Mouse (Mus musculus) embryonic facial prominence, embryonic 11.5 days (tissue): Measurements from ENCODE around the gene Ank3. TPM values are rescaled to one million over a fixed set of nuclear protein-coding genes. Genes with fewer than 3 reads are reported as not detected.

Source experiments
- ATAC-seq: fragments of 200-750 bp; cut with Nextera tagmentation; replicated peaks from 2 replicates; pipeline ENCODE4 v1.8.0; 2017; ENCODE audit warnings: low read depth; ENCODE audit not compliant: insufficient number of reproducible peaks, low FRiP score, low TSS enrichment
- DNase-seq: peaks from one replicate; pipeline ENCODE4 v3.0.0-alpha.2; 2015; ENCODE audit warnings: low spot score
- H3K27ac ChIP-seq: fragments of 300-500 bp; sonication (generic); replicated peaks from 2 replicates; pipeline ENCODE4 v1.5.1; 2014; ENCODE audit warnings: mild to moderate bottlenecking, low read depth, low read length, control low read depth
- H3K27me3 ChIP-seq: fragments of 300-500 bp; sonication (generic); 2 replicates; pipeline ENCODE4 v1.6.1; 2014; ENCODE audit warnings: mild to moderate bottlenecking, low read length, moderate library complexity, mixed read lengths; ENCODE audit not compliant: control insufficient read depth, insufficient read depth
- H3K36me3 ChIP-seq: fragments of 300-500 bp; sonication (generic); replicated peaks from 2 replicates; pipeline ENCODE4 v1.6.1; 2014; ENCODE audit warnings: low read depth, mild to moderate bottlenecking, low read length, moderate library complexity, mixed read lengths; ENCODE audit not compliant: control insufficient read depth, insufficient read depth
- H3K4me1 ChIP-seq: fragments of 300-500 bp; sonication (generic); 2 replicates; pipeline ENCODE4 v1.6.1; 2014; ENCODE audit warnings: low read length, mixed read lengths; ENCODE audit not compliant: control insufficient read depth, insufficient read depth
- H3K4me2 ChIP-seq: fragments of 300-500 bp; sonication (generic); 2 replicates; pipeline ENCODE4 v1.6.1; 2014; ENCODE audit warnings: low read depth, mild to moderate bottlenecking, control low read depth, low read length, moderate library complexity
- H3K4me3 ChIP-seq: fragments of 300-500 bp; sonication (generic); 2 replicates; pipeline ENCODE4 v1.5.1; 2014; ENCODE audit warnings: low read depth, low read length, control low read depth
- H3K9ac ChIP-seq: fragments of 300-500 bp; sonication (generic); replicated peaks from 2 replicates; pipeline ENCODE4 v1.6.1; 2014; ENCODE audit warnings: mild to moderate bottlenecking, control low read depth, low read length
- H3K9me3 ChIP-seq: fragments of 300-500 bp; sonication (generic); replicated peaks from 2 replicates; pipeline ENCODE4 v1.6.1; 2016; ENCODE audit warnings: mild to moderate bottlenecking, low read length, inconsistent platforms, mixed read lengths; ENCODE audit not compliant: control insufficient read depth
- WGBS: fragments of 180-500 bp; shearing (Covaris S2); extraction: QIAGEN DNeasy Blood & Tissue Kit; methylation state at CpG from one replicate; pipeline ENCODE4 v1.1.7; 2014; 5-methylcytosine and 5-hydroxymethylcytosine counted together
- polyA plus RNA-seq: library from polyadenylated mRNA; unstranded; fragments of >200 nt; fragmentation: Nextera tagmentation; extraction: Ambion mirVana; gene quantifications from 2 replicates; pipeline ENCODE4 v1.2.1, GENCODE M21; 2014

The Ank3 gene
- polyA plus RNA-seq, 1 experiment from 2014 or later, result 32.5 TPM

- ATAC-seq, result no peak
Observed at GRCm38 (mm10) chr10:69858011-69858410, 459.4 kb downstream of the Ank3 start.

DNA sequence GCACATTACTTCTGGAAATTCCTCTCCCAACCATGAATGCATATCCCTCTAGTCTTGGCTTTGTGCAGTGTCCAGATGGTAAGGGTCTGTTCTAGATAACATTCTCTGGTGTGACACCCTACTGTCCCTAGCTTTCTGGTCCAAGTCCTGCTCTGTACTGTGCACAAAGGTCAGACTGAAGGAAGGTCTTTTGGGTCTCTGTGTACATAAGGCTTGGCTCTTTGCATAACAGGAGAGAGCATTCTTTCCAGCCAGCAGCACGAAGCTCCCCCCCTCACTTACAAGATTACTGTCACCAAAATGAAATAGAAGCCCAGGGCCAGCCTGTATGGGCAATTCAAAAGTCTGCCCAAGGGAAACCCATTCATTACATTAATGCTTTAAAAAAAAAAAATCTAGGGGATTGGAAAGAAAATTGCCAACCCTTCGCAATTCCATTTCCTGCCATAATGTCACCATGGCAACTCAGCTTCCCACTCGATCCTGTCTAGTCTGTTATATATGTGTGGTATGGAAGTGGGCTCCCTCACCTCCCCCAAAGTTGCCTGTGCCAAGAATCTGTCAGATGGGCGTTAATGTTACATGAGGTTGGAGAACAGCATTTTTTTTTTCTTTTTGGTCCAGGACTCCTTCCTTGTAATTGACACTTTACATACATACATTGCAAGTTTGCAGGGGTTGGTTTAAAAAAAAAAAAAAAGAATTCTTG lies 460.5 kb downstream of the Ank3 start:
- H3K27me3 ChIP-seq, result no peaks in the 10 kb centered on the region
- no peak overlapping the region for H3K9ac ChIP-seq
- peak; percentile 3 for DNase-seq
- WGBS, result 37% methylated on average over 4 of the region's 4 CpGs
- H3K9me3 ChIP-seq, result no peaks in the 10 kb centered on the region
- H3K4me1 ChIP-seq, result no peaks in the 10 kb centered on the region
- no peak; the same call in 1 of the 2 replicates for ATAC-seq
- no peak overlapping the region for H3K27ac ChIP-seq
- no peak overlapping the region for H3K4me2 ChIP-seq
- H3K4me3 ChIP-seq, result no peak overlapping the region
- H3K36me3 ChIP-seq, result no peaks in the 10 kb centered on the region

More at GRCm38 (mm10) chr10:69858011-69858410, 459.4 kb downstream of the Ank3 start:
- Histone ChIP-seq H3K27ac (no peak overlapping the region), H3K4me1 (no peaks in the 10 kb centered on the region), H3K9ac (no peak overlapping the region), H3K4me2 (no peak overlapping the region), H3K9me3 (no peaks in the 10 kb centered on the region), H3K27me3 (no peaks in the 10 kb centered on the region), H3K36me3 (no peaks in the 10 kb centered on the region), H3K4me3 (no peak overlapping the region)
- DNase-seq, result no peak
- WGBS, result 83% methylated on average over 9 of the region's 9 CpGs

DNA sequence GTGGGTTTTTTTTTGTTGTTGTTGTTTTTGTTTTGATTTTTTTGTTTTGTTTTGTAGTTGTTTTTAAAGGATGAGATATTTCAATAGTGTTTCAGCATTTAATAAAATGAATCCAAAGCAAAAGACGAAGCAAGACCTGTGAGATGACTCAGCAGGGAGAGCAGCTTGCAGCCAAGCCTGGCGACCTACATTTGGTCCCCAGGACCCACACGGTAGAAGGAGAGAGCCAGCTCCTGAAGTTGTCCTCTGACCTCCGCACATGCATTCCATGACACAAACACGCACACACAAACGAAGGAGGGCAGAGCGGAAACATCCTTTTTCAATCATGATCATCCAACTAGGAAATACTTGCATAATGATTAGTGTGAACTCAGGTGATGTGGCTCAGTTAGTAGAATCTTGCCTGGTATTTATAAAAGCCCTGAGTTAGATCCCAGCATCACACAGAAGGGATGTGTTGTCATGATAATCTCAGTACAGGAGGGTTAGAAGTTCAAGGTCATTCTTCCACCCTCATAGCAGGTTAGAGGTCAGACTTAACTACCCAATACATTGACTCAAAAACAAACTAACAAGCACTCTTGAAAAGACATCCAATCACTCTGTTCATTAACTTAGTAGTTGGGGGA lies 461.4 kb downstream of the Ank3 start:
- no peak overlapping the region for H3K4me2 ChIP-seq
- ATAC-seq (no peak), DNase-seq (no peak)
- no peak overlapping the region for H3K4me3 ChIP-seq
- no peak overlapping the region for H3K27ac ChIP-seq
- 73% methylated on average over 7 of the region's 7 CpGs for WGBS
- H3K4me1 ChIP-seq, result no peaks in the 10 kb centered on the region
- no peak overlapping the region for H3K9ac ChIP-seq
- no peaks in the 10 kb centered on the region for H3K36me3 ChIP-seq
- no peaks in the 10 kb centered on the region for H3K27me3 ChIP-seq
- no peaks in the 10 kb centered on the region for H3K9me3 ChIP-seq

DNA sequence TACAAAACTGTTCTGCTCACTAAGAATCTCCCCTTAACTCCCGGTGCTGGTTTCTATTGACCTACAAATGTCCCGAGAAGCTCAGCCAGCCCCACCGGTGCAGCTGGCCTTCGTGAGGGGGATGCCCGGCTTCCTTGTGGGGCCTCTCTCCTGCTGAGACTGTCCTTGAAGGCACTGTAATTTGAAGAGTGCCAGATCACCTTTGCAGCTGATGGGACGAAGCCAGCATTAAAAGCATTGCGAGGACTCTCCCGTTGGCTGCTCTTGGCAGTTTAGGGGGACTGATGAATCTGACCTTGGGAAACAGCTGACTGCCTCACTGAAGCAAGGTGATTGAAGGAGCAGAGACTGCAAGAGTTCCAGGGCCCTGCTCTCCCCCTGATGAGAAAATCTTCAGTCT lies 464.3 kb downstream of the Ank3 start:
- H3K9me3 ChIP-seq, result no peaks in the 10 kb centered on the region
- H3K36me3 ChIP-seq, result no peaks in the 10 kb centered on the region
- H3K4me2 ChIP-seq, result no peak overlapping the region
- H3K27ac ChIP-seq, result no peak overlapping the region
- 57% methylated on average over 8 of the region's 8 CpGs for WGBS
- no peak for ATAC-seq
- H3K27me3 ChIP-seq, result no peaks in the 10 kb centered on the region
- no peak overlapping the region for H3K9ac ChIP-seq
- DNase-seq, result no peak
- H3K4me1 ChIP-seq, result no peaks in the 10 kb centered on the region
- no peak overlapping the region for H3K4me3 ChIP-seq

GRCm38 (mm10) chr10:69870348-69870747 lies 471.8 kb downstream of the Ank3 start:
- Histone ChIP-seq H3K9ac (no peak overlapping the region), H3K4me2 (no peak overlapping the region), H3K36me3 (no peaks in the 10 kb centered on the region), H3K4me1 (no peaks in the 10 kb centered on the region), H3K27me3 (no peaks in the 10 kb centered on the region), H3K4me3 (no peak overlapping the region), H3K9me3 (no peaks in the 10 kb centered on the region), H3K27ac (no peak overlapping the region)
- DNase-seq, result peak; percentile 81
- no peak for ATAC-seq
- 12% methylated on average over 5 of the region's 5 CpGs for WGBS

GRCm38 (mm10) chr10:69870947-69871346 lies 472.4 kb downstream of the Ank3 start:
- WGBS, result 89% methylated on average over 14 of the region's 14 CpGs
- Histone ChIP-seq H3K4me3 (no peak overlapping the region), H3K4me2 (no peak overlapping the region), H3K4me1 (no peaks in the 10 kb centered on the region), H3K9me3 (no peaks in the 10 kb centered on the region), H3K27ac (no peak overlapping the region), H3K27me3 (no peaks in the 10 kb centered on the region), H3K9ac (no peak overlapping the region), H3K36me3 (no peaks in the 10 kb centered on the region)
- ATAC-seq, result no peak
- DNase-seq, result no peak

- no peak for DNase-seq
- 77% methylated on average over 10 of the region's 10 CpGs for WGBS
- no peak for ATAC-seq
- no peaks in the 10 kb centered on the region for H3K36me3 ChIP-seq
- no peak overlapping the region for H3K4me3 ChIP-seq
- H3K9me3 ChIP-seq, result no peaks in the 10 kb centered on the region
- H3K9ac ChIP-seq, result no peak overlapping the region
- H3K4me2 ChIP-seq, result no peak overlapping the region
- no peaks in the 10 kb centered on the region for H3K4me1 ChIP-seq
- no peak overlapping the region for H3K27ac ChIP-seq
- H3K27me3 ChIP-seq, result no peaks in the 10 kb centered on the region
Observed at GRCm38 (mm10) chr10:69872182-69872741, 473.7 kb downstream of the Ank3 start.

GRCm38 (mm10) chr10:69872892-69873291 lies 474.3 kb downstream of the Ank3 start:
- 85% methylated on average over 5 of the region's 5 CpGs for WGBS
- ATAC-seq (no peak), DNase-seq (no peak)
- Histone ChIP-seq H3K4me1 (no peaks in the 10 kb centered on the region), H3K9me3 (no peaks in the 10 kb centered on the region), H3K27ac (no peak overlapping the region), H3K4me2 (no peak overlapping the region), H3K27me3 (no peaks in the 10 kb centered on the region), H3K36me3 (no peaks in the 10 kb centered on the region), H3K4me3 (no peak overlapping the region), H3K9ac (no peak overlapping the region)
